Mouse (Mus musculus) frontal cortex, postnatal 10 days (tissue): ENCODE data around the gene Atxn2l.
"Not testable (repeated sequence)": the region's sequence is repeated elsewhere in the genome, so short reads cannot be mapped to it uniquely, and the experiment has no call there.

Experiments
- DNase-seq, 2 experiments: peaks; one replicate each; pipeline ENCODE4 v3.0.0; 2022; ENCODE audit warnings: low spot score in 2 of 2, mixed read lengths in 1 of 2

The Atxn2l gene

DNA sequence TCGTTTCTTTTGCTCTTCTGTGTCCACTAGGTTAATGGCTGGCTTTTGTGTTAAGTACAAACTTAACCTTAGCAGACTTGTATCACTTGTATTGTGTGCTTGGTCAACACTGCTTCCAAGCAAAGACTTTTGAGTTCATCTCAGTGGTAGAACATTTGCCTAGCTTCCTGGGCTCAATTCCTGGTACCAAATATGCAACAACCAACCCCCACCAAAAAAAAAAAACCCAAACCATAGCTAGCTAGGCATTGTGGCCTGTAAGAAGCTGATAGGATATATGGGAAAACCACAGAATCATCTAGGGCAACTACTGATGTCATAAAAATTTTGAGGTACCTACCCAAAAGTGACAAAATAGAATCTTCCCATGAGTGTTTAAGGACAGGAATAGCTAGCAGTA is 12.2 kb downstream of the Atxn2l start:
- no peak for DNase-seq

DNA sequence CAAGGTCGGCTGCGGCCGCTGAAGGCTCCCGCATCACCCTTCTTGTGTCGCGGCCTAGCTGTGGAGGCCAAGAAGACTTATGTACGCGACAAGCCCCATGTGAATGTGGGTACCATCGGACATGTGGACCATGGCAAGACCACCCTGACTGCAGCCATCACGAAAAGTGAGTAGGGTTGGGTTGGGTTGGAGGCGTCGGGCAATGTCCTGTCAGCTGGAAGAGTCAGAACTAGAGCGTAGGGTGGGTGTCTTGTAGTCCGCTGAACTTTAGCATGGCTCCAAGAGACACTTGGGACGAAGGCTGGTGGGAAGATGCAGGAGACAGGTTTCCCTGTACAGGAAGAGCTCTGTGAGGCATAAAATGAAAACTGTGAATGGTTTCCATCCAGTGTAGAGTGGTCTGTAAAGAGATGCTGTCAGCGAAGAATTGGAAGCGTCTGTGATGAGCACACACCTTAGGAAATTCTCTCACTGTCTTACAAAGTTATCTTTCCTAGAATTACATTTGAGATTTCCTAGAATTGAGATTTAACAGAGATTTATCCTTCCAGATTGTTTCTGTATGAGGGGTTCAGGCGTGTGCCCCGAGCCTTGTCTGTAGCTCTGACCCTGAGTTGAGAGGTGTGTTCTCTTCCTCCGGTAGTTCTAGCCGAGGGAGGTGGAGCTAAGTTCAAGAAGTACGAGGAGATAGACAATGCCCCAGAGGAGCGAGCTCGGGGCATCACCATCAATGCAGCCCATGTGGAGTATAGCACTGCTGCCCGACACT is 15.4 kb downstream of the Atxn2l start:
- DNase-seq: not testable (repeated sequence)

DNA sequence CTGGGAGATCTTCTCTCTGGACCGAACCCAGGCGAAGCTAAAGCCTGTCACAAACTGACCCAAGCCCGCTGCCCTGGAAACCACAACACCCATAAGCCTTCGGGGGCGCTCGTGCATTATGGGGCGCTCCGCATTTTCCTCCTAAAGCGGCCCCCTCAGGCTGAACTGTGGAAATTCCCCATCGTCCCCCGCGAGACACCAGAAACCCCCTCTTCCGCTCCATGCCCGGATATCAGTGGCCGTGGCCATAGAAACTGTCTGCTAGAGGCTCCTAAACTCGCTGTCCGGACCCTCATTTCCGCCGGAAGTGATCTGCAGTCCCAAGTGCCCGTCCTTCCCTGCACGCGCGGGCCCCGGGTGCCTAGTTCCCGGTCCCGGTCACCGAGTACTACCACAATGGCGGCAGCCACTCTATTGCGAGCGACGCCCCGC is 16.2 kb downstream of the Atxn2l start, which contains the start of gene Tufm:
TSS of gene Tufm (plus strand) at position 310 of the 432 bp plus-strand sequence.
- DNase-seq: peak; percentile 95 to 96

DNA sequence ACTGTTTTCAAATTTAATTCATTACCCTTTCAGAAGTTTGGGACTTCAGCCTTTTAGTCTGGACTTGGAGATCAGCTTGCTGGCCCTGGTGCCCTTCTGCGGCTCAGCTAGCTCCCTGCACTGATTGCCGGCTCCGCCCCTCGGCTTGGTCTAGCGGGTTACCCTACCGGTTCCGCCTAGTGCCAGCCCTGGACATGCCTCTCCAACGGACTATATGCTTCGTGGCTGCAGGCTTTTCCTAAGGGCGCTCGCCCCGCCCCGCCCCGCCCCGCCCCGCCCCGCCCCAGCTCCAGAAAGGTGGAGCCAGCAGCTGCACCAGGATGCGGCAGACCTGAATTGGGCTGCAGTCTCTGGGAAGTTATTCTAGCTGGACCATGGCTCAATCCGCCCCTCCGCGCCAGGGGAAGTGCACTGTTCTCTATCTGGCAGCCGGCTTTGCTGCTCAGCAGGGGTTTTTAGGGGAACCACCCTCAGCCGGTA is 20.8 kb downstream of the Atxn2l start:
- peak in 1 of 2 experiments; percentile 63 for DNase-seq

DNA sequence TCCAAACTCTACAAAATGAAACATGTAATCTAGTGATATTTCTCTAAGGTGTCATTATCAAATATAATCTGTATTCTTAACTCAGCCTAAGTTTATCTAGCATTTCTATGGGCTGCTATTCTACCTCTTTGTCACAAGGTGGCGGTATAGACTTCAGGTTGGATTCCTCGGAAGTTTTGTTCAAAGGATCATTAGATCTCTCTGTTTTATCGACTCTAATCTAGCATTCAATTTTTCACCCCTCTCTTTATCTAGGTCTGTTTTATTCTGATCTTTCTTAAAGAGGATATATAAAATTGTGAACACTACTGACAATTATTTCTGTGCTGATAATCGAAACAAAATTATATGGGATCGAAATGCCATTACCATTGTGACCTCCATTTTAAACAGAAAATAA is 21.5 kb downstream of the Atxn2l start:
- no peak for DNase-seq

DNA sequence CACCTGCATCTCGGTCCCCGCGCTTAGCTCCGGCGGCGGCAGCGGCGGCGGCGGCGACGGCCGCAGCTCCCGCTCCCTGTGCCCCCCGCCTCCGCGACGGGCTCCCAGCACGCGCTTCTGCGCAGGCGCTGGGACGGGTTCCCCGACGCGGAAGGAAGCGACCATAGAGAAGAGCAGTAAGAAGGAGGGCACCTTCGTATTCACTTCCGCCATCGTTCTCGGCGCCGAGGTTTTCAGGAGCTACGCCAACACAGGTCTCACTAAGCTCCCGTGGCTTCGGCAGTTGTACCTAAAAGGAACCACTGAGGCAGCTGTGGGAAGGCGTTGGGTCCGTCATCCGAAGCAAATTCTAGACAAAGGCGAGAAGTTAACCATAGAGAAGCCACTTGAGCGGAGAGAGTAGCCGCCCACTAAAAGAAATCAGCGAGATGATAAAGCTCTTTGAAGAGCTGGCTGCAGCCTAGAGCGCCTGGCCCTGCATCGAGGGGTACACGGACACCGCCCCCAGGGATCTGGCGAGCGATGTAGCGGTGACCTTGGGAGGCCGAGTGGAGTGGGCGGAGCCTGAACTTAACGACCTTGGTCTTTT is 28.1 kb downstream of the Atxn2l start, which contains the start of gene Sh2b1:
TSS of gene Sh2b1 (minus strand) at position 432 of the 589 bp plus-strand sequence.
- DNase-seq: peak; percentile 87 to 88

DNA sequence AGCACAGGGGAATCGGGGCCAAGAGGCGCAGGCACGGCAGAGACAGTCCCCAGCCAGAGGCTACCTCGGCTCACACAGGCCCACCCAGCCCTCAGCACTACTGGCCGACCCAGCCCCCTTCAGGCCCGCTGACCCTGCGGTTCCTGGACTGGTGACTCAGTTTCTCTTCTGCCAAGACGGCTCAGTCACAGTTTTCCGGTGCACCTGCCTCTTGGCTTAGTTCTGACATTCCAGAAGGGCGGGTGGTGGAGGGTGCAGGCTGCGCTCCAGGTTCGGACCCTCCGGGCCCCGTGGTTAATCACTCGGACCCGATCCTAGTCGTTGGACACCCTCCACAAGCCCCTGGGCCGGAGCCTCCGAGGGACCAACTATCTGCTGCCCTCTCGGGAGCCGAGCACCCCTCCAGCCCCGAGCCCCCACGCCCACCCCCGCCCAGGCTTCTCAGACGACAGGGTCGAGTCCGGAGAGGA is 28.7 kb downstream of the Atxn2l start:
- DNase-seq: no peak

DNA sequence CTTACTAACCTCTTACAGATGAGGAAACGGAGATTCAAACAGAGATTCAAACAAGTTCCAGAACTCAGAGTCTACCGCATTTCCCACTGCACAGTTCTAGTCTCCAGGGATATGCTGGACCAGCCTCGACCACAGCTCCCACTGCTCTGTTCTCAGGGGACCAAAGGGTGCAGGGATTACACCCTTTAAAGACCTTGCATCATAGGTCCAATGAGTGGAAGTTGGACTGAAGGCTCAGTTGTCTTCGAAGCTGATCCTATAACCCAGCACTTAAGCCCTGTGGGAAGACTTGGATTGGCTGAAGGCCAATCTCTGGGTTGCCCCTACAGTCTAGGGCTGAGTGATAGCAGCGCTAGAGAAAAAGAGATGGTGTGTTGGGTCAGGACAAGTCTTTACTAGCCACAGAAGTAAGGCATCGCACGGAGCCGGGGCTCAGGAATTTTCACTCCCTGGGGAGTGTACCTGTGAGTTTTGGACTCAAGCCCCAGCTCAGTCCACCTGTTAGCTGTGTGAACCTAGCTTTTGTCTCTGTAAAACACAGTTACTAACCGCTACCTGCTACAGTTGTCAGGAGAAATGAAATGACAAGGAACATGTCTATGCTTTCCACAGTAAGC is 29.7 kb downstream of the Atxn2l start:
- DNase-seq: no peak

DNA sequence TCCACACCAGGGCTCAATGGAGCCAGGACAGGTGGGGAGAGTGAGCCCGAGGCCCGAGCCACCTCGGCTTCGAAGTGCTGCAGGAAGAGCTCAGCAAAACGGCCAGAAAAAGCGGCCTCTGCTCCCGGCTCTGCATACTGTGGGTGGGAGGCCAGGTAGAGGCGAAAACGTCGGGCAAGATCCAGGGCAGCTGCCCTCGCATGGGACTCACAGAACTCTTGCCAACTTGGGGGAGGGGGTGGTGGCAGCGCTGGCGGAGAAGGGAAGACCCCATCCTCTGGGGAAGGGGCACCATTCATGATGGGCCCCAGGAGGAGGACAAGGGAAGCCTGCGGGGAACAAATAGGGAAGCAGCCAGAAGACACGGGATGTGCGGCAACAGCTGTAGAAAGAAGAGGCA is 30.5 kb downstream of the Atxn2l start:
- no peak for DNase-seq

DNA sequence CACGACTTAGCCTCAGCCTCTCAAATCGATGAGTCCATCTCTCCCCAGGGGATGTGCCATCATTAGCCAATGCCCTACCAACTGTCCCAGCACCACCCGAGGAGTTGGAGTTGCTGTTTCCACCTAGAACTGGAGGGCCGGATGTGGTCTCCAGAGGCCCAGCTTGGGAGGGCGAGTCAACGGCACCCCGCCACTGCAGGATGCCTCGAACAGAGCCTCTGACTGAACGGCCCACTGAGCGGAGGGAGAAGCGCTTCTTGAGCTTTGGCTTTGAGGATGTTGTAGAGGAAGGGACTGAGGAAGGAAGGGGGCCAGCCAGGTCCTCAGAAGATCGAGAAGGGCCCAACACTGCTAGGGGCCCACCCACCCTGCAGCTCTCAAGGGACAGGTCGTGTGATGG is 30.9 kb downstream of the Atxn2l start:
- DNase-seq: no peak

DNA sequence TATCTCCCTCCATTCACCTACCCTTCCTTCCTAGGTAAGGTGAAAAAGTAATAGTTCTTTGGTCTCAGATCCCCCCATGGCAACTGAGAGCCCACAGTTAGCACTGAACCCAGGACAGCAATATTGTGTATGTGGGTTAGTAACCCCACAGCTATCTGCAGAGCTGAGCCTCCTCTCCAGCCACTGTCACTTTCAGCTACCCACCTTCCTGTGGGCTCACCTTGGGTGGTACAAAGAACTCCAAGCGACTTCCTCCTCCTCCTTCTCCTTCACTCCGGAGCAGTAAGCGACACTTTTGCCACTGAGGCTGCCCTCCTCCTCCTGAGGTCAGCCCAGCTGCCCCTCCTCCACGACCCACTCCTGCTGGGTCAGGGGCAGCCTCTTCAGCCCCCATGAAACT is 31.4 kb downstream of the Atxn2l start:
- DNase-seq: no peak

DNA sequence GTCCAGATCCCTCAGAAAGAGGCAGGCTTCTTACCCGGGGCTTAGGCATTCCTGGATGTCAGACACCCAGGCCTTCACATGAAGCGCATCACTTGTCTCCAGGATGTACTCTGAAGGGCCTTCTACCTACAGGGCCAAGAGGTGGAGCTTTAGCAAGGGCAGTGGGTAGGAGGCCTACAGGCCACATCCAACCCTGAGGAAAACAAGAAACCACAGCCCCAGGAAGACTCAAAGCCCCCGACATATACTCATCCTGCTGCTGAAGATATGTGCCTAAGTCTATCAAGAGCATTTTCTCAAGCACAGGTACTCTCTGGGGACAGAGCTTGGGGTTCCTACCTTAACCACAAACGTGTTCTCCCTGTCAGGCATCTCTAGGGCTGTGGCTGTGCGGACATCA is 31.9 kb downstream of the Atxn2l start:
- DNase-seq: no peak

DNA sequence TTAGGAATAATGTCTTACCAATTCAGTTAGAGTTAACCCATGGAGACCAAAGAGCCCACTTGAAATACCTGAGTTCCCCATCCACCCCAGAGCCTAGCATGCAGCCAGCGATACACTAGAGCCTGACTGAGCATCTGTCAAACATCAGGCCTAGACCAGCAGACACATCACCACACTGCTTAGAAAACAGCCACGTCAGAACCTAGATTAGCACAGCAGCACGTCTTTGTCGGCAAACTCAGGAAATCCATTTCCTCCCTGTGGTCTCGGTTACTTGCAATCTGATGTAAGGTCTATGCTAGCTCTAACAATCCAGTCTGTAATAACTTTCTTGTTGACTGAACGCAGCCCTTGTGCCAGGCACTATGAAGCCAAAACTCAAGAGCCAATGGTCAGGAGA is 33.2 kb downstream of the Atxn2l start:
- no peak for DNase-seq

DNA sequence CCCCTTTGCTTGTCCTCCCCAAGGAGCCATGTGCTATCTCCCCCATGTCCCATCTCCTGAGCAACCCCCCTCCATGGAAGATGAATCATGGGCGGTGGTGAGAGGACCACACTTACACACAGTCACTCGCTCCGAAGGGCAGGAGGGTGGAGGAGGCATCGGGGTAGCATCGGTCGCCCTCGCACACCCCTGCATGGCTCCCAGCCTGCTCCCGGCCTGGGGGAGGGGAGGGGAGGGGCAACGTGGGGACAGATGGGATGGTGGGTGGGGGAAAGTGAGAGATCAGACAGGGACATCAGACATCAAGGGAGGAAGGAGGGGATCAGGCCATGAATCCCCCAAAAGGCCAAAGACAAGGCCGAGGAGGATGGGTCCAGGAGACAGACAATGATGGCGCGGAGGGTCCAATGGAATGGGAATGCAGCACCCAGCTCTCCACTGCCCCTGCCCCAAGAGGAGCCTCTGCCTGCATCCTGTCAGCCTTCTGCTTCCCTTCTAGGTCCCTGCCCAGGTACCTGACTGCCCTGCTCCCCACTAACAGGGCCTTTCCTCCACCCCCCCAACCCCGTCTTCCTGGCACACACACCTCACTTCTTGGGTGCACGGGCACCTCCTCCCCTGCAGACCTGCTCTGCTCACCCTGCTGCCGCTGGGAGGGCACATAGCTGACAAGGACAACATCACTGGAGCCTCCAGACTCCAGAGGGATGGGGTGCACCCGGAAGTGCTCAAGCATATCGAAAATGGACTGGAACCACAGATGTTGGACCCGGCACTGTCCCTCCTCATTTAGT is 35.2 kb downstream of the Atxn2l start:
- no peak for DNase-seq

DNA sequence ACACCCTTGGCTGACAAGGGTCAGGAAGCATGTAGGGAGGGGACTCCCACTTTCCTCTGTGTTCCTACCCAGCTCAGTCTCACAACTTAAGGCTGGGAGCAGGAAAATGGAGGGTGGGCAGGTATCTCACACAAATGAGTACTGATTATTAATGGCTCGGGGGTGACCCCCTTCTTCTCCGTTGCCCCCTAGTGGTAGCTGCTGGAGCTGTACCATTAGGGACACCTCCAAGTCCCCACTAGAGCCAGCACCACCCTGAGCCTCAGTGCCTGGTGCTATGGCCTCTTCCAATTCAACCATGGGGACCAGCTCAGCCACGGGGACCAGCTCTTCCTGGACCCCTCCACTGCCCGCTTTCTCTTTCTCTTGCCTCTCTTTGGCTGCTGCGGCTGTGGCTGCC is 36.0 kb downstream of the Atxn2l start:
- no peak for DNase-seq

DNA sequence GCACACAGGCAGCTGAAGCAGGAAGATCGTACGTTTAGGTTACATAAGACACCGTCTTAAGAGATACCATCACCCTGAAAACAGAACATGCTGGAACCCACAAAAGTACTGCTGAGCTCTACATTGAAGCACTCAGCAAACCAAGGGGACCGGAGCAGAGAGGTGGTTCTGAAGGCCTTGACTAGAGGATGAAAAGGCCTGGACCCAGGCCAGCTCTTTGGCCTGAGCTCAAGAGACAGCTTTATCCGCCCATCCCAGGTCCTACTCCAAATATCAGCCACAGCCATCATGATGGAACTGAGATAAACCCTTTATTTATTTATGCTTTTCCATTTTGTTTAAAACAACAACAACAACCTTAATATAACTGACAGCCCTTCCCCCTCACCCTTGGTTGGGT is 36.5 kb downstream of the Atxn2l start:
- no peak for DNase-seq

DNA sequence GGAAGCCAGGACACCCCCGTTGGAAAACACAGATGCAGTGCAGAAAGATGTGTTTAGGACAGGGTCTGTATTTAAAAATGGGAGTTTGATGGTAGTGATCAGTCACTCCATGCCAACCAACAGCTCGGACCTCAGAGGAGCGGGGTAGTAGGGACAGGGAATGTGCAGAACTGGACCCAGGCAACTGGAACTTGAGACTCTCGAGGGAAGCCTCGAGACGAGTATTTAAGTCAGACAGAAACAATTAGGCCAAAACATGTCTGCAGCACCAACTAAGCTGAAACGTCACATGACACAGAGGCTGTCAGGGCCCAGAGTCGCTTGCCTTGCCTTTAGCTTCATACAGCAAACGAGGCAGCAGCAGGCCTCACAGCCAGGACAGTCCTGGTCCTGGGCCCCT is 37.1 kb downstream of the Atxn2l start:
- no peak for DNase-seq

DNA sequence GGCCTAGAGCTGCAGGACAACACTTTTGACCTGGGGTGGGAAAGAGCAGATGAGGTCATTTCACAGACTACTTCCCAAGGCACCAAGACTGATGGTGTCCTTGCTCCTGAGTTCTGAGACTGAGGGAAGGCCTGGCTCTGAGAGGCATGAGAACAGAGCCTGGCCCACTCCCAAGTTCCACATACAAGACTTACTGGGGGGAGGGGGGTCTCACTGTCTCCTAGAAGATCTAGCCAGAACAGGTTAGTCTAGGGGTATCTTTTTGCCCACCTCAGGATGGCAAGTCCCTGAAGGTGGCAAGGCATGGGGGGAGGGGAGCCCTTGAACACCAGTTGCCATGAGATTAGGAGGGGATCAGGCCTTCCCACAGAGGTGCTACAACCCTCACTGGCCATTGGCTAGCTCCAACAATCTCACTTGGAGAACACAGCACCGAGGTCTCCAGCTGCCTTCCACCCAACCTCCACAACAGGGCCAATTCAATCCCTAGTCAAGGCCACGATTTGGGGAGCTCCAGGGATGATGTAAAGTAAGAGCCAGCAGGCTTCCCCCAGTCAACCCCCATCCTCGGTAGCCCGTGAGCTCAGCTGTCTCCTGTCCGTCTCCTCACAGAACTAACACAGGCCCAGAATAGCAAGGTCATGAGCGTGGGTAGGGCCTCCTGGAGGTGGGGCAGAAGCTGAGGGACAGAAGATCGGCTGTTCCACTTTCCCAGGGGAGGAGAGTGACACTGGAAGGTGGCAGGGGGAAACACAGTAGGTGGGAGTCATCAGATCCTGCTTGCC is 37.8 kb downstream of the Atxn2l start:
- DNase-seq: no peak

DNA sequence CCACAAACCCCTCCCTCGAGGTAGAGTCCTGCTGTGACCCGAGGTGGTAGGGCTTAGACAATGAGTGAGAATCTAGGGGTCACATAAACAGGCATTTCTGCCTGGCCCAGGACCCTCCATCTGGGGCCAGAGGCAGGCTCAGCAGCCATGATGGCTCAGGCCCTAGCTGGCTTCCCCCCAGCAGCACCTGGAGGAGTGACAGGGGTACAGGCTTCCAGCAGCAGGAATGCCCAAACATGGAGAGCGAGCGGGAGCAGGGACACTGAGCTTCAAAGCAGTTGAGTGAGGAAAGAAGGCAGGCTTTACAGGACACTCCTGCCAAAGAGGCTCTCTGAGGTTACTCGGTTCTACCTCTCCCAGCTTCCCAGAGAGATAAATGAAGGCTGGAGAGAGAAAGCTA is 38.4 kb downstream of the Atxn2l start:
- no peak for DNase-seq

DNA sequence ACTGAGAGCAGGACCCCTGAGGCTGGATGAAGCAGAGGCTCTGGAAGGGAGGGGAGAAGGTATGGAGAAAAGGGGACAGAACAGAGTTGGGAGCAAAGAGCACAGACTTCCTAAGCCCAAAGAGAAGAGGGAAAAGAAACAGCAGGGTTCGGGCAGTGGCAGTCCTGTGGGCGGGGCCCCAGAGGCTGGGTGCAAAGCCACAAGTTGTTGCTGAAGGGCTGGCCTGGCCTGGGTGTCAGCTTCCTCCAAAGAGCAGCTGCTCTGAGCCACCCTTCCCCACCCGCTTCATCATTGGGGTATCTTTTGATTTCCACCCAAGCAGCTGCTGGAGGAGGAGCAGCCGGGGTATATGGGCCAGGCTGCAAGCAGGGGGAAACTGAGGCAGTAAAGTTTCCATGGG is 39.1 kb downstream of the Atxn2l start:
- DNase-seq: no peak

DNA sequence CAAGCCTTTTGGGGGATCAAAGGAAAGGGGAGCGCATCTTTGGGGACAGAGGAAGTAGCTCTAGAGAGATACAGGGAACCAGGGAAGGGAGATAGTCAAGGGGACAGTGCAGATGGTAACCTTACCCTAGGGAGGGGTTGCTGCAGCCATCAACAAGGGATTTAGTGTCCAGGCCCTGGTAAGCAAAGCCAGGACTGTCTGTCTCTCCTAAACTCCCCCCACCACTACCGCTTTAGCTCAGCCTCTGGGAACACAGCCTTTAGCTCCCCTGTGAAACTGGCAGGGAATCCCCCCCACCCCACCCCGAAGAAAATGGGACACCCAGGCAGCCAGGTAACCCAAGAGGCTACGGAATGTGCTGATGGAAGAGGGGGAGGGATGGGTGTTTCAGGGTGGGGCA is 39.7 kb downstream of the Atxn2l start:
- no peak for DNase-seq
